Mouse (Mus musculus) heart, postnatal 10 days (tissue): ENCODE data around the gene Fmo5. TPM values are rescaled to one million over a fixed set of nuclear protein-coding genes. Genes with fewer than 3 reads are reported as not detected.

Experiments
- DNase-seq, 2 experiments: peaks; one replicate each; pipeline ENCODE4 v3.0.0; 2021
- intact Hi-C: fragments of 180-260 bp; cut with DNase I; formaldehyde crosslinking; loops from one replicate; pipeline ENCODE4 v1.15.1; 2025
- total RNA-seq, 2 experiments: library from RNA; stranded (reverse); gene quantifications; 2 replicates each; pipeline ENCODE4 v1.2.3; 2021

Gene Fmo5
- total RNA-seq, 2 experiments from 2014 or later = 7.5 to 7.6 TPM

GRCm38 (mm10) chr3:97678416-97678815 lies 49.8 kb downstream of the Fmo5 start:
- DNase-seq = no peak
- intact Hi-C loops = no loop called here

- intact Hi-C loops = loop anchor here (1.0 to 10.0 kb wide), 2 partner anchors 199 to 334 kb away; partner anchors contain the start of gene Notch2
- DNase-seq = peak; percentile 85 to 87
Measured at GRCm38 (mm10) chr3:97680631-97681320, 52.2 kb downstream of the Fmo5 start.

GRCm38 (mm10) chr3:97681321-97682158 lies 52.9 kb downstream of the Fmo5 start:
- DNase-seq = peak; percentile 61 to 71
- intact Hi-C loops = loop anchor here (1.0 to 10.0 kb wide), 2 partner anchors 198 to 333 kb away; partner anchors contain the start of gene Notch2

GRCm38 (mm10) chr3:97682159-97682502 lies 53.5 kb downstream of the Fmo5 start:
- no peak for DNase-seq
- intact Hi-C loops = loop anchor here (10.0 kb wide), 1 partner anchor 333 kb away; the partner anchor contains the start of gene Notch2

- no peak for DNase-seq
- intact Hi-C loops = loop anchor here (10.0 kb wide), 1 partner anchor 332 kb away; the partner anchor contains the start of gene Notch2
Measured at GRCm38 (mm10) chr3:97682576-97682975, 54.0 kb downstream of the Fmo5 start.

- DNase-seq = no peak
- intact Hi-C loops = loop anchor here (10.0 kb wide), 1 partner anchor 331 kb away; the partner anchor contains the start of gene Notch2
Measured at GRCm38 (mm10) chr3:97683560-97684195, 55.1 kb downstream of the Fmo5 start.

- DNase-seq = no peak
- intact Hi-C loops = loop anchor here (10.0 kb wide), 1 partner anchor 328 kb away; the partner anchor contains the start of gene Notch2
Measured at GRCm38 (mm10) chr3:97686372-97687117, 57.9 kb downstream of the Fmo5 start.

- DNase-seq = no peak
- intact Hi-C loops = loop anchor here (10.0 kb wide), 1 partner anchor 326 kb away; the partner anchor contains the start of gene Notch2
Measured at GRCm38 (mm10) chr3:97689289-97689688, 60.7 kb downstream of the Fmo5 start.

GRCm38 (mm10) chr3:97690590-97690989 lies 62.0 kb downstream of the Fmo5 start:
- no peak for DNase-seq
- intact Hi-C loops = no loop called here

GRCm38 (mm10) chr3:97691443-97692017 lies 62.9 kb downstream of the Fmo5 start:
- intact Hi-C loops = no loop called here
- no peak for DNase-seq

GRCm38 (mm10) chr3:97693806-97694205 lies 65.2 kb downstream of the Fmo5 start:
- intact Hi-C loops = no loop called here
- no peak for DNase-seq

GRCm38 (mm10) chr3:97696866-97697265 lies 68.3 kb downstream of the Fmo5 start:
- intact Hi-C loops = no loop called here
- no peak for DNase-seq

GRCm38 (mm10) chr3:97697291-97697690 lies 68.7 kb downstream of the Fmo5 start:
- DNase-seq = no peak
- intact Hi-C loops = no loop called here

GRCm38 (mm10) chr3:97699061-97699460 lies 70.5 kb downstream of the Fmo5 start:
- DNase-seq = no peak
- intact Hi-C loops = no loop called here

GRCm38 (mm10) chr3:97701198-97701597 lies 72.6 kb downstream of the Fmo5 start:
- intact Hi-C loops = no loop called here
- DNase-seq = no peak

GRCm38 (mm10) chr3:97702448-97703080 lies 74.0 kb downstream of the Fmo5 start:
- intact Hi-C loops = no loop called here
- DNase-seq = no peak
